Mouse (Mus musculus): ENCODE results near the gene Cux1.

- no peak for TF ChIP-seq POLR2A (IDR thresholded peaks at IDR 0.05; ENCODE audit: insufficient read depth, low read depth, low read length)
- TF ChIP-seq CTCF (IDR thresholded peaks at IDR 0.05; ENCODE audit: insufficient read depth, low read depth, low read length): no peak
Observed at GRCm38 (mm10) chr5:136494288-136494687, 73.0 kb downstream of the Cux1 start.

All from olfactory bulb, adult 2 months (tissue).